Mouse (Mus musculus) intestine, embryonic 14.5 days (tissue): ENCODE results near the gene Ncapd3. TPM values are rescaled to one million over a fixed set of nuclear protein-coding genes. Genes with fewer than 3 reads are reported as not detected.

Source experiments
- ATAC-seq: fragments of 200-750 bp; cut with Nextera tagmentation; replicated peaks from 2 replicates; pipeline ENCODE4 v1.8.0; 2017; ENCODE audit warnings: low read depth, moderate number of reproducible peaks, moderate TSS enrichment, moderate library complexity; ENCODE audit not compliant: low FRiP score, low TSS enrichment
- DNase-seq: peaks from one replicate; pipeline ENCODE4 v3.0.0-alpha.2; 2018; ENCODE audit warnings: low spot score
- H3K27ac ChIP-seq: fragments of 300-500 bp; sonication (generic); 2 replicates; pipeline ENCODE4 v1.5.1; 2014; ENCODE audit warnings: low read depth, mild to moderate bottlenecking, control low read depth
- H3K27me3 ChIP-seq: fragments of 300-500 bp; sonication (generic); replicated peaks from 2 replicates; pipeline ENCODE4 v1.6.1; 2014; ENCODE audit warnings: low read length, control low read depth; ENCODE audit not compliant: control insufficient read depth, insufficient read depth
- H3K36me3 ChIP-seq: fragments of 300-500 bp; sonication (generic); 2 replicates; pipeline ENCODE4 v1.6.1; 2014; ENCODE audit warnings: low read length, control low read depth; ENCODE audit not compliant: control insufficient read depth, insufficient read depth
- H3K4me1 ChIP-seq: fragments of 300-500 bp; sonication (generic); replicated peaks from 2 replicates; pipeline ENCODE4 v1.6.1; 2014; ENCODE audit warnings: low read length, control low read depth, mixed read lengths; ENCODE audit not compliant: control insufficient read depth, insufficient read depth
- H3K4me2 ChIP-seq: fragments of 300-500 bp; sonication (generic); 2 replicates; pipeline ENCODE4 v1.6.1; 2014; ENCODE audit warnings: low read length
- H3K4me3 ChIP-seq: fragments of 300-500 bp; sonication (generic); 2 replicates; pipeline ENCODE4 v1.5.1; 2014; ENCODE audit warnings: low read depth, low read length, control low read depth, mixed read lengths
- H3K9ac ChIP-seq: fragments of 300-500 bp; sonication (generic); 2 replicates; pipeline ENCODE4 v1.6.1; 2014; ENCODE audit warnings: mild to moderate bottlenecking, low read length
- H3K9me3 ChIP-seq: fragments of 300-500 bp; sonication (generic); 2 replicates; pipeline ENCODE4 v1.6.1; 2016; ENCODE audit warnings: low read length, control low read depth; ENCODE audit not compliant: control insufficient read depth
- WGBS: fragments of 180-500 bp; shearing (Covaris S2); extraction: QIAGEN DNeasy Blood & Tissue Kit; methylation state at CpG from one replicate; pipeline ENCODE4 v1.1.7; 2014; 5-methylcytosine and 5-hydroxymethylcytosine counted together
- polyA plus RNA-seq: library from polyadenylated mRNA; unstranded; fragments of >200 nt; fragmentation: Nextera tagmentation; extraction: Ambion mirVana; gene quantifications from 2 replicates; pipeline ENCODE4 v1.2.1, GENCODE M21; 2014

Ncapd3 gene
- polyA plus RNA-seq, 1 experiment from 2014 or later: 32.7 TPM

DNA sequence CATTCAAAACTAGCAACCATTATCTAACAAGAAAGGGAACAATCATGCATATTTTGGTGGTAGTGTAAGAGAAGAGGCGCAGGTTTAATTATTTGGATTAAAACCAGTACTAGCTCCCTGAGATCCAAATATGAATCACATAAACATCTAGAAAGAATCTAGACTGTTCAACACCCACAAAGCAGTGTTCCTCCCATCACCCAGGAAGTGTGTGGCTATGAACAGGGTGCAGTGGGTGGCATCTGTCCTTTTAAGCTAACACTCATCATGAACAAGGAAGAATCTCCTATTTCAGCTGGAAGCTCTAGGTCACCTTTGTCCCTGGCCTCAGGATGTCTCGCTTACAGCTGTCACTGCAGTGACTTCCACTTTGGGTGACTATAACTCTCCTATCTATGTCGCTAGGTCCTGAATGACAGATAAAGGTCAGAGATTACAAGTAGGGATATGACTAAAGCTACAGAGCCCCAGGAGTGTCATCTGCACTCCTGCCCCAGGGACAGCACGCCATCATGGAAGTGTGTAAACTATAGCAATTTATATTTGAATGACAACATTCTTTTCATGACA, 114.4 kb downstream of the Ncapd3 start:
- no peak for DNase-seq
- Histone ChIP-seq H3K27ac (no peak overlapping the region), H3K4me3 (no peak overlapping the region), H3K27me3 (no peaks in the 10 kb centered on the region), H3K36me3 (peaks cover 10% of the 10 kb centered on the region), H3K9ac (no peak overlapping the region), H3K4me1 (peaks cover 4% of the 10 kb centered on the region), H3K9me3 (no peaks in the 10 kb centered on the region), H3K4me2 (no peak overlapping the region)
- ATAC-seq: no peak
- WGBS: 78% methylated on average over 4 of the region's 4 CpGs

Other genes starting within 250 kb of the Ncapd3 start
- 1.9 and 3.1 TPM in 2 replicates for gene Glb1l2, start 223.7 kb upstream of the Ncapd3 start, polyA plus RNA-seq
- gene Glb1l3, start 169.3 kb upstream of the Ncapd3 start, polyA plus RNA-seq: not detected in 2 replicates
- not detected in 2 replicates for gene Gm1110, start 107.1 kb upstream of the Ncapd3 start, polyA plus RNA-seq
- gene Acad8, start 30.6 kb upstream of the Ncapd3 start, polyA plus RNA-seq: 33.3 and 35.9 TPM in 2 replicates
- gene Thyn1, start 30.5 kb upstream of the Ncapd3 start, polyA plus RNA-seq: 167 and 170 TPM in 2 replicates
- gene Vps26b, start 110 bp upstream of the Ncapd3 start, polyA plus RNA-seq: 35.9 and 36.4 TPM in 2 replicates
- 60.0 and 63.4 TPM in 2 replicates for gene Jam3, start 125.2 kb downstream of the Ncapd3 start, polyA plus RNA-seq